Mouse (Mus musculus): ENCODE measurements around the gene Golga4. TPM values are rescaled to one million over a fixed set of nuclear protein-coding genes. Genes with fewer than 3 reads are reported as not detected.

The Golga4 gene
- polyA plus RNA-seq, 1 experiment = 7.2 TPM

DNA sequence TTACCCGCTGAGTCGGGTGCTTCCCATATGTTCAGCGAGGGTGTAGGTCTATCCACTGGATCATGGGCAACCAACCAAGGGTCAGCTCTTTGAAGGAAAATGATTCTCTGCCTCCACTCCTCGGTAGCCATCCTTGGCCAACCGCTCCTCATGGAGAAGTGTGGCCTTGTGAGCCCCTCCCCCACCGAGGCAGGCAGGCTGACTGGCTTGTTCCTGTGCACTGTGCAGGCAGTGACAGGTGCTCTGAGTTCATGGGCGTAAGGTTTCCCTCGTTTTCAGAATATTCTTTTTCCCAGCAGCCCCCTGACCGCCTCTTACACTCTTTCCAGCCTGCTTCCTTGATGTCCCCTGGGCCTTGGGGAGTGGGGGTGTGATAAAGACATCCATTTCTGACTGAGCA is 117.4 kb downstream of the Golga4 start:
- Histone ChIP-seq H3K4me1 (ENCODE audit: control insufficient read depth, insufficient read depth, insufficient read length) (peaks cover 2% of the 10 kb centered on the region; the same call in 1 of the 2 replicates), H3K27ac (ENCODE audit: insufficient read depth, low read length) (no peak overlapping the region), H3K27me3 (ENCODE audit: control insufficient read depth, insufficient read depth, low read length) (no peaks in the 10 kb centered on the region), H3K4me3 (ENCODE audit: extremely low read depth, insufficient read depth, insufficient read length) (no peak overlapping the region), H3K36me3 (ENCODE audit: control insufficient read depth, insufficient read depth, low read length) (no peaks in the 10 kb centered on the region)
- 66% methylated on average over 9 of the region's 9 CpGs for WGBS
- TF ChIP-seq CTCF (IDR thresholded peaks at IDR 0.05; ENCODE audit: extremely low read depth, insufficient read depth, insufficient read length, insufficient replicate concordance) (no peak), POLR2A (IDR thresholded peaks at IDR 0.05; ENCODE audit: low read depth, low read length) (no peak)
- DNase-seq (ENCODE audit: low read depth in 1 of 2, low spot score in 2 of 2) = no peak

DNA sequence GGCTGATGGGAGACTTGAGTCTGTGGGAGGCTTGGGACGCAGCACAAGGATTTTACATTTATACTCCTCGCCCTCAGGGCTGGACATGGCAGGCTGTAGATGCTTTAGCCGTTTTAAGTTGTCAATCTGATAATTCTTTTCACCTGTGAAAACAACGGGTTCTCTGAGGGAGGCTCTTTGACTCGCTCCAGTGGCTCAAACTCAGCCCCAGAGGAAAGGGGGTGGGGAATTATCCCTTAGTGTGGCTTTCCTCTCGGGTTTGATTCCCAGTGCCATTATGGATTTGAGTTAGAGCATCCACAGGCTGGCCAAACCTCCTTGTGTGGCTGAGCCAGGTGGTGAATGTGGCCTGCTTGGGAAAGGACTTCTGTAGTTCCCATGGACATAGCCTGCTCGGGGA is 118.1 kb downstream of the Golga4 start:
- WGBS = 77% methylated on average over 7 of the region's 7 CpGs
- Histone ChIP-seq H3K4me1 (ENCODE audit: control insufficient read depth, insufficient read depth, insufficient read length) (peaks cover 2% of the 10 kb centered on the region; the same call in 1 of the 2 replicates), H3K27me3 (ENCODE audit: control insufficient read depth, insufficient read depth, low read length) (no peaks in the 10 kb centered on the region), H3K27ac (ENCODE audit: insufficient read depth, low read length) (no peak overlapping the region), H3K4me3 (ENCODE audit: extremely low read depth, insufficient read depth, insufficient read length) (no peak overlapping the region), H3K36me3 (ENCODE audit: control insufficient read depth, insufficient read depth, low read length) (no peaks in the 10 kb centered on the region)
- no peak for DNase-seq (ENCODE audit: low read depth in 1 of 2, low spot score in 2 of 2)
- TF ChIP-seq CTCF (IDR thresholded peaks at IDR 0.05; ENCODE audit: extremely low read depth, insufficient read depth, insufficient read length, insufficient replicate concordance) = no peak
- no peak for TF ChIP-seq POLR2A (IDR thresholded peaks at IDR 0.05; ENCODE audit: low read depth, low read length)

DNA sequence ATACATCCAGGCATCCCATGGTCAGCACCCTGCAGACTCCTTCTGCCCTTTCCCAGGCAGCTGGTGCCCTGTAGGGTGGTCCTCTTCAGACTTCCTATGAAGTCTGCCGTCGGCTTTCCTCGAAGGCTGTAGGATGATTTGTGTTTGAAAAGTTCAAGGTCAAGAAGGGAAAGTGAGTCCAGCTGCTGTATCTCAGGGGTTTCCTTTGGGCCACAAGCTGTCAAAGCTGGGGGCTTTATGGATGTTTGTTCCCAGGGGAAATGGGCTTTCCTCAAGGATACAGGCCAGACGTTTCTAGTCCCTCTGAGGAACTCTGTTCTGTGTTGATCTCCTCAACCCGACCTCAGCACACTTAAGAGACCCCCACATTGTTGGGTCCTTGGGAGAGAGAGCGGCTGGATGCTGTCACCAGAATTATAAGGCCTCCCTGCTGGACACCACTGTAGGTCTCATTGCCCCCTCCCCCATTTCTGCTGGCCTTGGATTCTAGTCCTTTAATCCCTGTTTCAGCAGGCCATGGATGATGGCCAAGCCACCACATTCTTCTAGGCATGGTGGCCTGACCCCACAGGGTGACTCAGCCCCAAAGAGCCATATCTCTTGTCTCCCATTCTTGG is 123.8 kb downstream of the Golga4 start:
- Histone ChIP-seq H3K36me3 (ENCODE audit: control insufficient read depth, insufficient read depth, low read length) (no peaks in the 10 kb centered on the region), H3K4me3 (ENCODE audit: extremely low read depth, insufficient read depth, insufficient read length) (no peak overlapping the region), H3K27ac (ENCODE audit: insufficient read depth, low read length) (no peak overlapping the region), H3K4me1 (ENCODE audit: control insufficient read depth, insufficient read depth, insufficient read length) (no peaks in the 10 kb centered on the region; the same call in 1 of the 2 replicates), H3K27me3 (ENCODE audit: control insufficient read depth, insufficient read depth, low read length) (no peaks in the 10 kb centered on the region)
- DNase-seq (ENCODE audit: low read depth in 1 of 2, low spot score in 2 of 2) = no peak
- 87% methylated on average over 6 of the region's 6 CpGs for WGBS
- TF ChIP-seq POLR2A (IDR thresholded peaks at IDR 0.05; ENCODE audit: low read depth, low read length) (no peak), CTCF (IDR thresholded peaks at IDR 0.05; ENCODE audit: extremely low read depth, insufficient read depth, insufficient read length, insufficient replicate concordance) (no peak)

Other genes starting within 250 kb of the Golga4 start
- 6.0 and 10.3 TPM in 2 replicates for gene Eomes, start 28.1 kb upstream of the Golga4 start, polyA plus RNA-seq (2012; rRNA removed)
- 11.8 and 18.1 TPM in 2 replicates for gene Itga9, start 100.4 kb downstream of the Golga4 start, polyA plus RNA-seq (2012; rRNA removed)

All from spleen, adult 2 months (tissue).